Mouse (Mus musculus) liver, adult 2 months (tissue): Measurements from ENCODE around the gene Fermt2.

Experiments used
- CTCF ChIP-seq: fragments of 200-500 bp; IDR thresholded peaks from 2 replicates; pipeline ENCODE4 v1.5.1; 2011; ENCODE audit warnings: low read depth, low read length, control low read depth
- POLR2A ChIP-seq: fragments of 200-500 bp; IDR thresholded peaks from 2 replicates; pipeline ENCODE4 v1.6.1; 2011; ENCODE audit warnings: low read length, control low read depth; ENCODE audit not compliant: insufficient read depth; ENCODE audit errors: extremely low read depth

DNA sequence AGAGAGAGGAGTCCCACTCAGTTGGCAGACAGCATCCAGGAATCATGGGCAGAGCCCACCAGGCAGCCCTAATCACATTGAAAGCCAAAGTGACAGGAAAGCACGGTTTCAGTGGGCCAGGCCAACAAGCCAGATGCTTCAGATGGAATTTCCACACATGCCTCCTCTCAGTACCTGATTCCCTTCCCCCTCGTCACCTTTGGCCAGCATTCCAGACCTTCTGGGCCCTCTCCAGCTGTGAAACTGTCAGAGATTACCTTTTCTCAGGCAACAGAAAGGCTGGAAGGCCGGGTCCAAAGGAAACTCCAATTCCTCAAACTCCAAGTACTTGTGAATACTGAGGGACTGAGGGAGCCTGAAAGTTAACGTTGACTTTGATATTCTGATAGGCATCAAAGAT lies 19.1 kb downstream of the Fermt2 start:
- TF ChIP-seq CTCF, result no peak
- no peak for TF ChIP-seq POLR2A
